Mouse (Mus musculus): ENCODE results near the gene Aoc1. TPM values are rescaled to one million over a fixed set of nuclear protein-coding genes. Genes with fewer than 3 reads are reported as not detected.
"Not testable (repeated sequence)": the region's sequence is repeated elsewhere in the genome, so short reads cannot be mapped to it uniquely, and the experiment has no call there.

Gene Aoc1
- polyA plus RNA-seq, 1 experiment from 2014 or later: not detected

GRCm38 (mm10) chr6:48862816-48863215 is 9.9 kb upstream of the Aoc1 start:
- H3K9me3 ChIP-seq: no peaks in the 10 kb centered on the region
- H3K27ac ChIP-seq: no peak overlapping the region
- no peak overlapping the region for H3K4me2 ChIP-seq
- no peaks in the 10 kb centered on the region for H3K36me3 ChIP-seq
- 72% methylated on average over 4 of the region's 4 CpGs for WGBS
- no peak overlapping the region for H3K9ac ChIP-seq
- H3K27me3 ChIP-seq: no peaks in the 10 kb centered on the region
- H3K4me1 ChIP-seq: 0 out of 2 replicates have a peak, but pooled peaks cover 7% of the 10 kb centered on the region
- ATAC-seq (ENCODE audit: insufficient number of reproducible peaks, low FRiP score, low TSS enrichment, low read depth): no peak
- no peak overlapping the region for H3K4me3 ChIP-seq

DNA sequence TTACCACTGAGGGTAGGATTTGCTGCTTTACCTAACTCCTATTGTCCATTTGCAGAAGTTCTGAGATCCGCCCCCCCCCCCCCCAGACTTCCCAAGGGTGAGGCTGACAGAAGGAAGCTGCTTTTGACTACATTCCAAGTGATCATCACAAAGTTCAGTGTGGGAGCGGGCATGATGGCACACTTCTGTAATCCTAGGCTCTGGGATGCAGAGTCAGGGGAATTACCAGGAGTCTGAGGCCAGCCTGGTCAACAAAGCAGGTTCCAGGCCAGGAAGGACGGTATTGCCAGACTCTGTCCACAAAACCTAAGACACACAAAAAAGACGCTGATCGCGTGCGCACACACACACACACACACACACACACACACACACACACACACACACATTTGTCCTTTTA is 9.2 kb upstream of the Aoc1 start:
- no peak overlapping the region for H3K9ac ChIP-seq
- no peaks in the 10 kb centered on the region for H3K27me3 ChIP-seq
- 0 out of 2 replicates have a peak, but pooled peaks cover 7% of the 10 kb centered on the region for H3K4me1 ChIP-seq
- H3K36me3 ChIP-seq: no peaks in the 10 kb centered on the region
- H3K27ac ChIP-seq: no peak overlapping the region
- H3K9me3 ChIP-seq: no peaks in the 10 kb centered on the region
- H3K4me2 ChIP-seq: no peak overlapping the region
- 94% methylated on average over 7 of the region's 7 CpGs for WGBS
- no peak for ATAC-seq (ENCODE audit: insufficient number of reproducible peaks, low FRiP score, low TSS enrichment, low read depth)
- no peak overlapping the region for H3K4me3 ChIP-seq

GRCm38 (mm10) chr6:48864181-48864580 is 8.5 kb upstream of the Aoc1 start:
- H3K4me2 ChIP-seq: no peak overlapping the region
- 45% methylated on average over 3 of the region's 3 CpGs for whole genome bisulfite sequencing
- no peaks in the 10 kb centered on the region for H3K9me3 ChIP-seq
- H3K36me3 ChIP-seq: no peaks in the 10 kb centered on the region
- no peak overlapping the region for H3K4me3 ChIP-seq
- no peak overlapping the region for H3K9ac ChIP-seq
- H3K27me3 ChIP-seq: no peaks in the 10 kb centered on the region
- no peak for ATAC-seq (ENCODE audit: insufficient number of reproducible peaks, low FRiP score, low TSS enrichment, low read depth)
- no peak overlapping the region for H3K27ac ChIP-seq
- 0 out of 2 replicates have a peak, but pooled peaks cover 7% of the 10 kb centered on the region for H3K4me1 ChIP-seq

- no peaks in the 10 kb centered on the region for H3K27me3 ChIP-seq
- no peak overlapping the region for H3K4me2 ChIP-seq
- H3K4me3 ChIP-seq: no peak overlapping the region
- no peak overlapping the region for H3K9ac ChIP-seq
- no peak for ATAC-seq (ENCODE audit: insufficient number of reproducible peaks, low FRiP score, low TSS enrichment, low read depth)
- 31% methylated on average over 3 of the region's 3 CpGs for WGBS
- H3K36me3 ChIP-seq: no peaks in the 10 kb centered on the region
- H3K4me1 ChIP-seq: 0 out of 2 replicates have a peak, but pooled peaks cover 7% of the 10 kb centered on the region
- no peaks in the 10 kb centered on the region for H3K9me3 ChIP-seq
- no peak overlapping the region for H3K27ac ChIP-seq
Observed at GRCm38 (mm10) chr6:48864723-48865122, 8.0 kb upstream of the Aoc1 start.

- no peaks in the 10 kb centered on the region for H3K9me3 ChIP-seq
- ATAC-seq (ENCODE audit: insufficient number of reproducible peaks, low FRiP score, low TSS enrichment, low read depth): no peak
- no peaks in the 10 kb centered on the region for H3K36me3 ChIP-seq
- 0 out of 2 replicates have a peak, but pooled peaks cover 4% of the 10 kb centered on the region for H3K4me1 ChIP-seq
- WGBS: 81% methylated on average over 1 of the region's 1 CpGs
- no peak overlapping the region for H3K4me2 ChIP-seq
- no peak overlapping the region for H3K4me3 ChIP-seq
- no peak overlapping the region for H3K27ac ChIP-seq
- H3K27me3 ChIP-seq: no peaks in the 10 kb centered on the region
- H3K9ac ChIP-seq: no peak overlapping the region
Observed at GRCm38 (mm10) chr6:48865152-48865745, 7.4 kb upstream of the Aoc1 start.

DNA sequence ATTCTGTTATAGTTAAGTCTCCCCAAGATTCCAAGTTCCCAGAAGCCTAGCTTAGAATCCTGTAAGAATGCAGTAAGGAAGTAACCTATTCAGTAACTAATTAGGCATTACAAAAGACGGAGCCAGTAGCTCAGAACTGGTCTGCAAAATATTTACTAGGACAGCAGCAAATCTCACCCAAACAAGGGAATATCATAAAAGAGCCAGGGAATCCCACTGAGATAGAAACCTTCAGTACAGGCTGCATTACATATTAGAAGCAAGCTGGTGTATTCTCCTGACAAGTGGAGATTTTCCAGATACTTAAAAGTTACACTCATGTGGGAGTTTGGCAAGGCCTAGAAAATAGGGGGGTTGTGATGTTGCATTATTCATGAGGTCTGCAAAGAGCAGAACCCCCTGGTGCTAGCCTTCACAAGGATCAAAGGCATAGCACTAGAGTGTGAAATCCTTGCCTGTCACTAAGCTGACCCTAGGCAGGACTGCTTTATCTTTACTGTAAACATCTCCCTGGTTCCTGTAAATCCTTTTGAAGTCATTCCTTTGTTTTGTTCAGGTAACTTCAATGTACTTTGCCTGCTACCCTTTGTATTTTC is 6.2 kb upstream of the Aoc1 start:
- H3K4me3 ChIP-seq; H3K9me3 ChIP-seq; ATAC-seq (ENCODE audit: insufficient number of reproducible peaks, low FRiP score, low TSS enrichment, low read depth); H3K9ac ChIP-seq; H3K27me3 ChIP-seq; H3K27ac ChIP-seq; H3K4me2 ChIP-seq; H3K4me1 ChIP-seq; H3K36me3 ChIP-seq: not testable (repeated sequence)
- 40% methylated on average over 1 of the region's 1 CpGs for WGBS

GRCm38 (mm10) chr6:48867158-48867557 is 5.5 kb upstream of the Aoc1 start:
- Histone ChIP-seq H3K27ac (no peak overlapping the region), H3K4me1 (no peaks in the 10 kb centered on the region), H3K4me3 (no peak overlapping the region), H3K36me3 (no peaks in the 10 kb centered on the region), H3K27me3 (no peaks in the 10 kb centered on the region), H3K9ac (no peak overlapping the region), H3K9me3 (no peaks in the 10 kb centered on the region), H3K4me2 (no peak overlapping the region)
- no peak for ATAC-seq (ENCODE audit: insufficient number of reproducible peaks, low FRiP score, low TSS enrichment, low read depth)
- WGBS: 62% methylated on average over 4 of the region's 4 CpGs

GRCm38 (mm10) chr6:48869774-48870173 is 2.9 kb upstream of the Aoc1 start:
- Histone ChIP-seq H3K27me3 (no peaks in the 10 kb centered on the region), H3K9ac (no peak overlapping the region), H3K4me2 (no peak overlapping the region), H3K4me1 (no peaks in the 10 kb centered on the region), H3K9me3 (no peaks in the 10 kb centered on the region), H3K36me3 (no peaks in the 10 kb centered on the region), H3K4me3 (no peak overlapping the region), H3K27ac (no peak overlapping the region)
- WGBS: 81% methylated on average over 2 of the region's 2 CpGs
- no peak for ATAC-seq (ENCODE audit: insufficient number of reproducible peaks, low FRiP score, low TSS enrichment, low read depth)

- no peaks in the 10 kb centered on the region for H3K9me3 ChIP-seq
- no peak overlapping the region for H3K9ac ChIP-seq
- 76% methylated on average over 4 of the region's 4 CpGs for WGBS
- no peaks in the 10 kb centered on the region for H3K4me1 ChIP-seq
- H3K4me2 ChIP-seq: no peak overlapping the region
- H3K4me3 ChIP-seq: no peak overlapping the region
- H3K27ac ChIP-seq: no peak overlapping the region
- ATAC-seq (ENCODE audit: insufficient number of reproducible peaks, low FRiP score, low TSS enrichment, low read depth): no peak
- H3K36me3 ChIP-seq: no peaks in the 10 kb centered on the region
- no peaks in the 10 kb centered on the region for H3K27me3 ChIP-seq
Observed at GRCm38 (mm10) chr6:48874576-48874975, 1.9 kb downstream of the Aoc1 start.

DNA sequence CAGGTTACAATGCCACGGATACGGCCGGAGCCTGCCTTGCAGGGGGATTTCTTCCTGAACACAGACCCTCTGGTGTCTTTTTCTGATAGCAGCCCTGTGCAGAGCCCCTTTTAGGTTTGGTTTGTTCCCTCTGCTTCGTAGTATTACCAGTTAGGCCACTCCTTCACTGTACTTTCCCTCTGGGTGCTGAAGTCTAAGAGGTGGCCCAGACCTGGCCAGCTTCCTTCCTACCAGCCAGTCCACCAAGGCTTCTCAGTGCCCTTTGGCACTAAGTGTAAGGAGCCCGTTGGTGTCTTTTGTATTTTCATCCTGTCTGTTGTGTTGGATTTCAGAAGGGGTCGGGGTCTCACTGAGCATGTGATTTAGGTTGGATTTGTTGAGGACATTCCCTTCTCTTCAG is 2.8 kb downstream of the Aoc1 start:
- Histone ChIP-seq H3K27me3 (no peaks in the 10 kb centered on the region), H3K4me2 (no peak overlapping the region), H3K4me3 (no peak overlapping the region), H3K9me3 (no peaks in the 10 kb centered on the region), H3K36me3 (no peaks in the 10 kb centered on the region), H3K9ac (no peak overlapping the region), H3K4me1 (no peaks in the 10 kb centered on the region), H3K27ac (no peak overlapping the region)
- WGBS: 87% methylated on average over 6 of the region's 6 CpGs
- no peak for ATAC-seq (ENCODE audit: insufficient number of reproducible peaks, low FRiP score, low TSS enrichment, low read depth)

DNA sequence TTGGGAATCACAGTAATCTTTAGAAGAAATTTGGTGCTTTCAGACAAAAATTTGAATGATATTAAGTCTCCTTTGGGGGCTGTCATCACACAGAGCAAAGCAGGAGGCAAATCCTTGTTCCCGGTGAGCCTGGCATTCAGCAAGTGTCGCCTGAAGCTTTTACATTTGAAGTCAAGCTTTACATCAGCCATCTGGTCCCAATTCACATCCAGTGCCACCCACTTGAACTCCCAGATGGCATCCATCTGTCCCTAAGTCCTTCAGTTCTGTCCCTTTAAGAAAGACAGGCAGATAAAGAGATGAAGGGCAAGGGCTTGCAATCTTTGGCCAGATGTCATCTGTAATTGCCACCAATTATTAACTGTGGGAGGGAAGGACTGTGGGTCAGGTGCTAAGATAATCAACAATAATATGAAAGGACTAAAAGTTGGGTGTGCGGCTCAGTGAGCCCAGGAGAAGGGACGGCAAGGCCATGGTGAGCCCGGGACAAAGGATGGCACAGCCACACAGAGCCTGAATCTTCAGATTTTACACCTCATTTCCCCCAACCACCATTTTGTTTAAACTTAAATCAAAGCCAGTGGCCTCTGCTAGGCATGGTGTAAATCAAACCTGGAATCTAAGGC is 3.9 kb downstream of the Aoc1 start:
- no peaks in the 10 kb centered on the region for H3K9me3 ChIP-seq
- H3K9ac ChIP-seq: no peak overlapping the region
- 50% methylated on average over 5 of the region's 5 CpGs for WGBS
- H3K27ac ChIP-seq: no peak overlapping the region
- no peaks in the 10 kb centered on the region for H3K27me3 ChIP-seq
- no peak overlapping the region for H3K4me3 ChIP-seq
- no peak overlapping the region for H3K4me2 ChIP-seq
- no peak for ATAC-seq (ENCODE audit: insufficient number of reproducible peaks, low FRiP score, low TSS enrichment, low read depth)
- no peaks in the 10 kb centered on the region for H3K36me3 ChIP-seq
- H3K4me1 ChIP-seq: no peaks in the 10 kb centered on the region

- 72% methylated on average over 4 of the region's 4 CpGs for WGBS
Observed at GRCm38 (mm10) chr6:48894203-48894602, 21.5 kb downstream of the Aoc1 start.

More at GRCm38 (mm10) chr6:48894203-48894602, 21.5 kb downstream of the Aoc1 start:
- no peak overlapping the region for H3K27ac ChIP-seq
- no peak overlapping the region for H3K4me2 ChIP-seq
- H3K27me3 ChIP-seq: no peaks in the 10 kb centered on the region
- no peaks in the 10 kb centered on the region for H3K9me3 ChIP-seq
- no peaks in the 10 kb centered on the region for H3K36me3 ChIP-seq
- H3K4me3 ChIP-seq: no peak overlapping the region
- H3K4me1 ChIP-seq: no peaks in the 10 kb centered on the region
- ATAC-seq (ENCODE audit: insufficient number of reproducible peaks, low FRiP score, low TSS enrichment, low read depth): no peak
- H3K9ac ChIP-seq: no peak overlapping the region
